Mouse (Mus musculus) hindbrain, embryonic 10.5 days (tissue): ENCODE data around the gene Hnrnpm. TPM values are rescaled to one million over a fixed set of nuclear protein-coding genes. Genes with fewer than 3 reads are reported as not detected.
"Not testable (repeated sequence)": the region's sequence is repeated elsewhere in the genome, so short reads cannot be mapped to it uniquely, and the experiment has no call there.

Source experiments
- DNase-seq: peaks from one replicate; pipeline ENCODE4 v3.0.0-alpha.2; 2017; ENCODE audit warnings: low spot score
- H3K27ac ChIP-seq: fragments of 300-500 bp; sonication (generic); 2 replicates; pipeline ENCODE4 v1.5.1; 2016; ENCODE audit warnings: mild to moderate bottlenecking, moderate library complexity
- H3K27me3 ChIP-seq: fragments of 300-500 bp; sonication (generic); 2 replicates; pipeline ENCODE4 v1.6.1; 2016; ENCODE audit warnings: mild to moderate bottlenecking; ENCODE audit not compliant: poor library complexity, insufficient read depth, severe bottlenecking
- H3K36me3 ChIP-seq: fragments of 300-500 bp; sonication (generic); 2 replicates; pipeline ENCODE4 v1.6.1; 2016; ENCODE audit warnings: mild to moderate bottlenecking, moderate library complexity
- H3K4me1 ChIP-seq: fragments of 300-500 bp; sonication (generic); replicated peaks from 2 replicates; pipeline ENCODE4 v1.6.1; 2016; ENCODE audit warnings: mild to moderate bottlenecking
- H3K4me3 ChIP-seq: fragments of 300-500 bp; sonication (generic); 2 replicates; pipeline ENCODE4 v1.5.1; 2016; ENCODE audit warnings: mild to moderate bottlenecking, moderate library complexity
- H3K9me3 ChIP-seq: fragments of 300-500 bp; sonication (generic); 2 replicates; pipeline ENCODE4 v1.6.1; 2016; ENCODE audit warnings: mild to moderate bottlenecking, moderate library complexity
- WGBS: fragments of 180-500 bp; shearing (Covaris S2); methylation state at CpG from one replicate; pipeline ENCODE4 v1.1.7; 2016; 5-methylcytosine and 5-hydroxymethylcytosine counted together
- polyA plus RNA-seq: library from polyadenylated mRNA; unstranded; fragments of >200 nt; fragmentation: Nextera tagmentation; extraction: Ambion mirVana; gene quantifications from 2 replicates; pipeline ENCODE4 v1.2.1, GENCODE M21; 2016

Gene Hnrnpm
- 317 and 482 TPM in 2 replicates for polyA plus RNA-seq

GRCm38 (mm10) chr17:33686760-33687159, at the start of gene Hnrnpm:
TSS of gene Hnrnpm (minus strand) at chr17:33686860.
- Histone ChIP-seq H3K27ac (peak within 1 kb of the TSS; percentile 100), H3K4me3 (peak within 1 kb of the TSS; percentile 92), H3K36me3 (peaks cover 26% of the 10 kb centered on the region), H3K27me3 (no peaks in the 10 kb centered on the region), H3K9me3 (no peaks in the 10 kb centered on the region), H3K4me1 (peaks cover 29% of the 10 kb centered on the region)
- WGBS, result 83% methylated on average over 1 of the region's 1 CpGs
- no peak for DNase-seq

DNA sequence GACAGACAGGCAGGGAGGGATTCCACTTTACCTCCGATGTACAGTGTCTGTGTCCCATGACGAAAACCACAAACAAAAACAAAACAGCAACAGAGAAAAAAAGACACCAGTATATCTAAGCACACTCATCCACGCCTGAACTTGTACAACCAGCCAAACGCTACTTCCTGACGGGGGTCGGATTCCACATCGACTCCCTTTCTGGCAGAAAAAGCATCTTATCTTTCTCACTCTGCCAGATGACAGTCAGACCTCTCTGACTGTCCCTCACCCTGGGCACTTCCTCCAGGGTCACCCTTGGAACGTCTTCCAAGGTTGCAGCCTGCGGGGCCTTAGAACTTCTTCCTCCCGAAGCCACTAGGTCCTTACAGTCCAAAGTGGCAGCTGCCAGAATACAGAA, 46.9 kb upstream of the Hnrnpm start:
- not testable (repeated sequence) for H3K27me3 ChIP-seq, H3K4me3 ChIP-seq, H3K27ac ChIP-seq, H3K36me3 ChIP-seq, H3K4me1 ChIP-seq, H3K9me3 ChIP-seq, DNase-seq
- 85% methylated on average over 10 of the region's 10 CpGs for WGBS

DNA sequence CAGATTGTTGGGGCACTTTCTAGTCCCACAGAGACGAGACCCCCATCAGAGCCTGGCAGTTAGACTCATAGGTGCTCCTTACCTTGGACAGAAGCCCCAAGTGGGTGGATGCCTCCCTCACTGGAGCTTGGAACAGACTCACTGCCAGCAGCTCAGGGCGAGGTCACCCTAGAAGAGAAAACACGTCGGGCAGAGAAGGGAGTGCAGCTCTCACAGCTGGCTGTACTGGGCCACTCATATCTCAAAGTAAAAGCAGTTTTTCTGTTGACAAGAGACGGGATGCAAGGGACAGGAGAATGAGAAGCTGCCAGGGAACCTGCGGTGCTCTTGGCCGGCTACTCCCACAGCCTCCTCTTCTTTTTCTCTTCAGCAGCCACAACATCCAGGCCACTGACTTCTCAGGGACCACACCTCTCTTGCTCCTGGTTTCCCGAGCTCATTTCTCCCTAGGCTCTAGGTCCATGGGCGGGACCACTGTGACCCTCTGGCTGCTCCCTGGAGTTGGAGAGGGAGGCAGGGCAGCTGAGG, 46.0 kb upstream of the Hnrnpm start:
- WGBS, result 75% methylated on average over 9 of the region's 9 CpGs
- not testable (repeated sequence) for H3K4me1 ChIP-seq, H3K9me3 ChIP-seq, DNase-seq, H3K36me3 ChIP-seq, H3K27ac ChIP-seq, H3K27me3 ChIP-seq, H3K4me3 ChIP-seq

DNA sequence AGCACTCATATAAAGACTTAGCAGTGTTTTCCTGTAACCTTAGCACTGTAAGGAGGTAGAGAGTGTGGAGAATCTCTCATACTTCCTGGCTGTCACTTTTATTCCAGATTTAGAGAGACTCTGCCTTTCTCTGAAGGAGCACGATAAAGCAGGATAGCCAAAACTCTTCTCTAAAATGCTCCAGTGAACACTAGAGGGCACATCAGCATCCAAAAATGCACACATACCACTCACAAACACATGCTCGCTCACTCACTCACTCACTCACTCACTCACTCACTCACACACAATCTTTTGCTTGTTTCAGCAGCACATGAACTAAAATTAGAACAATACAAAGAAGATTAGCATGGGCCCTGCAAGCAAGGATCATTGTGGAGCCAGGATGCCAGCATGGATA, 42.6 kb upstream of the Hnrnpm start:
- 75% methylated on average over 2 of the region's 2 CpGs for WGBS
- Histone ChIP-seq H3K27me3 (no peaks in the 10 kb centered on the region), H3K4me3 (no peak overlapping the region)

DNA sequence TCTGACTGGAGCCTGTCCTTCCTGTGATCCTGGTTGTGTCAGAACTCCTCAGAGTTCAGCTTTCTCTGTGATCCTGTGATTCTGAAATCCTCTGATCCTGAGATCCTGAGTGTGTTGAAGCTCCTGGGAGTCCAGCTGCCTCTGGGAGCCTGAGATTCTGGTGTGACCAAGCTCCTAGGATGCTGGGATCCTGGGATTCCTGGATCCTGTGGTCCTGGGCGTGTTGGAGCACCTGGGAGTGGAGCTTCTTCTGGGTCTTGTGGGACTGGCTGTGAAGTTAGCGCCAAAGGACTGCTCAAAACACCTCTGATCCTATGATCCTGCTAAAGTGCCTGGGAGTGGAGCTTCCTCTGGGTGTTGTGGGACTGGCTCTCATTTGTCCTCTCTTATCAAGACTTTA, 41.7 kb upstream of the Hnrnpm start:
- Histone ChIP-seq H3K9me3 (peaks cover 10% of the 10 kb centered on the region; the same call in 1 of the 2 replicates), H3K36me3 (no peaks in the 10 kb centered on the region), H3K27ac (no peak overlapping the region), H3K27me3 (no peaks in the 10 kb centered on the region), H3K4me1 (no peaks in the 10 kb centered on the region), H3K4me3 (no peak overlapping the region)
- WGBS, result 83% methylated on average over 2 of the region's 2 CpGs
- DNase-seq, result no peak

More for the DNA sequence above, 42.6 kb upstream of the Hnrnpm start:
- DNase-seq, result no peak
- no peaks in the 10 kb centered on the region for H3K36me3 ChIP-seq
- H3K9me3 ChIP-seq, result peaks cover 10% of the 10 kb centered on the region; the same call in 1 of the 2 replicates
- no peaks in the 10 kb centered on the region for H3K4me1 ChIP-seq
- no peak overlapping the region for H3K27ac ChIP-seq

GRCm38 (mm10) chr17:33719736-33720378, 33.2 kb upstream of the Hnrnpm start:
- Histone ChIP-seq H3K27me3 (no peaks in the 10 kb centered on the region), H3K9me3 (no peaks in the 10 kb centered on the region), H3K27ac (no peak overlapping the region), H3K36me3 (no peaks in the 10 kb centered on the region), H3K4me1 (peaks cover 6% of the 10 kb centered on the region; the same call in 1 of the 2 replicates), H3K4me3 (no peak overlapping the region)
- 95% methylated on average over 7 of the region's 7 CpGs for WGBS
- no peak for DNase-seq

DNA sequence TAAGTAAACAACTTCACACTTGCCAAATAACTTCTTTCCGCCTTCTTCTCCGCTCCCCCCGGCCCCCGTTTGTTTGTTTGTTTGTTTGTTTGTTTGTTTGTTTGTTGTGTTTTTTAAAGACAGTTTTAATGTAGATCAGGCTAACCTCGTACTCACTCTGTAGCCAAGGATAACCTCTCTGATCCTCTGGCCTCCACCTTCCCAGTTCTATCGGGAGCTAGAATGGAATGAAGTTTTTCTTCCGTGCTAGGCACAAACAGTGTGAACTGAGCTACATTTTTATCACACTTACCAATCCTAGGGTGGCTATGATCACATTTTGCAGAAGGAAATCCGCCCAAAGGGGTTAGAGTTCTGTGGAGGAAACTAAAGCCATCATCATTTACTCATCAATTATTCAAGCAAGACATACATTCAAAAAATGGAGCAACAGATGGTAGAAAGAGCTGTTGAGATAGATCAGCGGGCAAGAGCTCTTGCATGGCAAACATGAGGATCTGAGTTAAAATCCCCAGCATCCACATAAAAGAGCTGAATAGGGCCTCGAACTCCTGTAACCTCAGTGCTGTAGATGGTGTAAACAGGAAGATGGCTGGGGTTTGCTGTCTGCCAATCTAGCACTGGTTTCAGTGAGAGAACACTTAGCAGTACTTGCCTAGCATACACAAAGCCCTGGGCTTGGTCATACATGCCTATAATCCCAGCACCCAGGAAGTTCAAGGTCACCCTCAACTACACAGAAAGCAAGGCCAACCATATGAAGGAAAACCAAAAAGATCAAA, 32.5 kb upstream of the Hnrnpm start:
- DNase-seq, result no peak
- Histone ChIP-seq H3K27ac (peak overlapping the region; percentile 92), H3K9me3 (no peaks in the 10 kb centered on the region), H3K27me3 (no peaks in the 10 kb centered on the region), H3K4me3 (peak overlapping the region; percentile 89), H3K4me1 (peaks cover 6% of the 10 kb centered on the region; the same call in 1 of the 2 replicates), H3K36me3 (0 out of 2 replicates have a peak, but pooled peaks cover under 1% of the 10 kb centered on the region)
- WGBS, result 50% methylated on average over 10 of the region's 10 CpGs

GRCm38 (mm10) chr17:33718384-33718881, 31.8 kb upstream of the Hnrnpm start, which contains the start of gene March2:
TSS of gene March2 (minus strand) at chr17:33718670.
- Histone ChIP-seq H3K4me3 (peak within 1 kb of the TSS; percentile 89), H3K9me3 (no peaks in the 10 kb centered on the region), H3K4me1 (peaks cover 6% of the 10 kb centered on the region; the same call in 1 of the 2 replicates), H3K27ac (peak within 1 kb of the TSS; percentile 92), H3K27me3 (no peaks in the 10 kb centered on the region), H3K36me3 (peaks cover 4% of the 10 kb centered on the region; the same call in 1 of the 2 replicates)
- WGBS, result under 1% methylated on average over 46 of the region's 46 CpGs
- peak; percentile 97 for DNase-seq

DNA sequence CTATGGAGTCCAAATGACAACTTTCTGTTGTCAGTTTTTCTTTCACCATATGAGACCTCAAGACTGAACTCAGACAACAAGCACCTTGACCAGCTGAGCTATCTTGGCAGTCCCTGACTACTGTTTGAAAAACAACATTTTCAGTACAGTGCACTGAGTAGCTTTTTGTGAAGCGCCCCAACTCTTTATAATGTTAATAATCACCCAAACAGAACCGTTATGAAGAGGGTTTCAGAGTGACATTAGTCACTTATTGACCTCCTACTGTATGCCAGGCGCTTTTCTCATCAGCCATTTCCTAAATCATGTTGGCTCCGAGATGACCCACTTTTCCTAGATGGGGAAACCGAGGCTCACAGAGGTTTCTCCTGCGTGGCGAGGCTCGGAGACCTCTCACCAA, 31.3 kb upstream of the Hnrnpm start:
- Histone ChIP-seq H3K36me3 (peaks cover 4% of the 10 kb centered on the region; the same call in 1 of the 2 replicates), H3K27ac (peak overlapping the region; percentile 92), H3K27me3 (no peaks in the 10 kb centered on the region), H3K4me3 (peak overlapping the region; percentile 89), H3K4me1 (peaks cover 6% of the 10 kb centered on the region; the same call in 1 of the 2 replicates), H3K9me3 (no peaks in the 10 kb centered on the region)
- DNase-seq, result no peak
- whole genome bisulfite sequencing, result 9% methylated on average over 8 of the region's 8 CpGs

- no peak overlapping the region for H3K27ac ChIP-seq
- 92% methylated on average over 1 of the region's 1 CpGs for WGBS
- H3K4me3 ChIP-seq, result peak overlapping the region; percentile 89; the same call in 1 of the 2 replicates
- H3K9me3 ChIP-seq, result no peaks in the 10 kb centered on the region
- H3K27me3 ChIP-seq, result no peaks in the 10 kb centered on the region
- peaks cover 6% of the 10 kb centered on the region; the same call in 1 of the 2 replicates for H3K4me1 ChIP-seq
- DNase-seq, result no peak
- H3K36me3 ChIP-seq, result peaks cover 5% of the 10 kb centered on the region; the same call in 1 of the 2 replicates
Observed at GRCm38 (mm10) chr17:33717246-33717645, 30.6 kb upstream of the Hnrnpm start.

GRCm38 (mm10) chr17:33714779-33715178, 28.1 kb upstream of the Hnrnpm start:
- H3K4me1 ChIP-seq, result peaks cover 6% of the 10 kb centered on the region; the same call in 1 of the 2 replicates
- no peak overlapping the region for H3K4me3 ChIP-seq
- no peaks in the 10 kb centered on the region for H3K27me3 ChIP-seq
- H3K9me3 ChIP-seq, result no peaks in the 10 kb centered on the region; the same call in 1 of the 2 replicates
- DNase-seq, result no peak
- peaks cover 18% of the 10 kb centered on the region for H3K36me3 ChIP-seq
- H3K27ac ChIP-seq, result no peak overlapping the region
- WGBS, result 92% methylated on average over 1 of the region's 1 CpGs

GRCm38 (mm10) chr17:33713271-33713670, 26.6 kb upstream of the Hnrnpm start:
- WGBS, result 89% methylated on average over 5 of the region's 5 CpGs
- Histone ChIP-seq H3K4me3 (no peak overlapping the region), H3K4me1 (peaks cover 6% of the 10 kb centered on the region; the same call in 1 of the 2 replicates), H3K27ac (no peak overlapping the region), H3K27me3 (no peaks in the 10 kb centered on the region), H3K36me3 (peaks cover 32% of the 10 kb centered on the region), H3K9me3 (no peaks in the 10 kb centered on the region; the same call in 1 of the 2 replicates)
- no peak for DNase-seq
